Mouse (Mus musculus) hindbrain, embryonic 15.5 days (tissue): ENCODE results near the gene Cdh13. TPM values are rescaled to one million over a fixed set of nuclear protein-coding genes. Genes with fewer than 3 reads are reported as not detected.
"Not testable (repeated sequence)": the region's sequence is repeated elsewhere in the genome, so short reads cannot be mapped to it uniquely, and the experiment has no call there.

Experiments
- ATAC-seq: fragments of 200-750 bp; cut with Nextera tagmentation; 2 replicates; pipeline ENCODE4 v1.8.0; 2017; ENCODE audit warnings: low read depth, moderate number of reproducible peaks, moderate TSS enrichment; ENCODE audit not compliant: low FRiP score
- H3K27ac ChIP-seq: fragments of 300-500 bp; sonication (generic); replicated peaks from 2 replicates; pipeline ENCODE4 v1.5.1; 2015; ENCODE audit warnings: mild to moderate bottlenecking, inconsistent platforms
- H3K27me3 ChIP-seq: fragments of 300-500 bp; sonication (generic); 2 replicates; pipeline ENCODE4 v1.6.1; 2015; ENCODE audit warnings: control low read depth, inconsistent platforms
- H3K36me3 ChIP-seq: fragments of 300-500 bp; sonication (generic); 2 replicates; pipeline ENCODE4 v1.6.1; 2015; ENCODE audit warnings: control low read depth, inconsistent platforms
- H3K4me1 ChIP-seq: fragments of 300-500 bp; sonication (generic); replicated peaks from 2 replicates; pipeline ENCODE4 v1.6.1; 2015; ENCODE audit warnings: control low read depth, inconsistent platforms
- H3K4me2 ChIP-seq: fragments of 300-500 bp; sonication (generic); 2 replicates; pipeline ENCODE4 v1.6.1; 2015; ENCODE audit warnings: moderate library complexity, mild to moderate bottlenecking, inconsistent platforms
- H3K4me3 ChIP-seq: fragments of 300-500 bp; sonication (generic); 2 replicates; pipeline ENCODE4 v1.5.1; 2015; ENCODE audit warnings: mild to moderate bottlenecking, inconsistent platforms
- H3K9ac ChIP-seq: fragments of 300-500 bp; sonication (generic); 2 replicates; pipeline ENCODE4 v1.6.1; 2015; ENCODE audit warnings: inconsistent platforms
- H3K9me3 ChIP-seq: fragments of 300-500 bp; sonication (generic); 2 replicates; pipeline ENCODE4 v1.6.1; 2016; ENCODE audit warnings: control low read depth, inconsistent platforms
- WGBS: fragments of 180-500 bp; shearing (Covaris S2); methylation state at CpG from one replicate; pipeline ENCODE4 v1.1.7; 2015; 5-methylcytosine and 5-hydroxymethylcytosine counted together
- polyA plus RNA-seq: library from polyadenylated mRNA; unstranded; fragments of >200 nt; fragmentation: Nextera tagmentation; extraction: Ambion mirVana; gene quantifications from 2 replicates; pipeline ENCODE4 v1.2.1, GENCODE M21; 2015

Cdh13 gene
- polyA plus RNA-seq, 1 experiment from 2014 or later: 112 TPM

DNA sequence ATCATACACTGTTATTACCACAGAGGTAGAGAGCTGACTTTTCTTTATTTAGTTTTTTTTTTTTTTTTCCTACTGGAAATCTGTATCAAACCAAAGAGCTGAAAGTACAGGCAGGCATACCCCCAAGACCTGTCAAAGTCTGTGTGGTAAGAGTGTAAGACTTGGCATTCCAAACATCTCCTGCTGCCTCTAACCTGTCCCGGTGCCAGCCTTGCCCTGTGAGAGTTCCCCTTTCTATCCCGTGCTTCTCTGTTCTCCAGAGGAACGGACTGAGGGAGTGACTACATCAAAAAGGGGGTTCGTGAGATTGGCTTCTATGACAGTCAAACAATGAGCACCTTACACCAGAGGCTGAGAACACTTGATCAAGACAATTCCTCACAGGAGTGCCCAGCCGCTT, 458.2 kb downstream of the Cdh13 start:
- Histone ChIP-seq H3K27me3 (no peaks in the 10 kb centered on the region), H3K4me1 (no peaks in the 10 kb centered on the region), H3K4me3 (no peak overlapping the region), H3K4me2 (no peak overlapping the region), H3K27ac (no peak overlapping the region), H3K36me3 (no peaks in the 10 kb centered on the region), H3K9ac (no peak overlapping the region), H3K9me3 (no peaks in the 10 kb centered on the region)
- ATAC-seq: no peak
- 68% methylated on average over 5 of the region's 5 CpGs for WGBS

DNA sequence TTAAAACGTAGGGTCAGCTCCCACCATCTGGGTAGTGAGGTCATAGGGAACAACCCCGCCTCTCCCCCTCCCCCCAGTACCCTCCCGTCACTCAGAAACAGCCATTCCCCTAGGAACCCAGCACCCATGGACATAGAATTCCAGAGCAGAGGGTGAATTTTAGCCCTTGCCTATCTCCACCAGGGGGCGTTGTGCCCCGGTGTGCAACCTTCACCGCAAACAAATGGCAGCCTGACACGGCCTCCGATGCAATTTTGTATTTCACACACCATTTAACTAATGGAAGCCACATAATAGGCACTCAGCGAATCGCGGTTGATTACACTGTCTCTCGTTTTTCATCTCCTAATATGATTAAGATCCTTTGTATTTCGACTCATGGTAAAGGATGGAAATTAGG, 461.5 kb downstream of the Cdh13 start:
- Histone ChIP-seq H3K9ac (no peak overlapping the region), H3K9me3 (no peaks in the 10 kb centered on the region), H3K27me3 (no peaks in the 10 kb centered on the region), H3K4me3 (no peak overlapping the region), H3K36me3 (no peaks in the 10 kb centered on the region), H3K4me1 (no peaks in the 10 kb centered on the region), H3K4me2 (no peak overlapping the region), H3K27ac (no peak overlapping the region)
- WGBS: 70% methylated on average over 13 of the region's 13 CpGs
- no peak for ATAC-seq

DNA sequence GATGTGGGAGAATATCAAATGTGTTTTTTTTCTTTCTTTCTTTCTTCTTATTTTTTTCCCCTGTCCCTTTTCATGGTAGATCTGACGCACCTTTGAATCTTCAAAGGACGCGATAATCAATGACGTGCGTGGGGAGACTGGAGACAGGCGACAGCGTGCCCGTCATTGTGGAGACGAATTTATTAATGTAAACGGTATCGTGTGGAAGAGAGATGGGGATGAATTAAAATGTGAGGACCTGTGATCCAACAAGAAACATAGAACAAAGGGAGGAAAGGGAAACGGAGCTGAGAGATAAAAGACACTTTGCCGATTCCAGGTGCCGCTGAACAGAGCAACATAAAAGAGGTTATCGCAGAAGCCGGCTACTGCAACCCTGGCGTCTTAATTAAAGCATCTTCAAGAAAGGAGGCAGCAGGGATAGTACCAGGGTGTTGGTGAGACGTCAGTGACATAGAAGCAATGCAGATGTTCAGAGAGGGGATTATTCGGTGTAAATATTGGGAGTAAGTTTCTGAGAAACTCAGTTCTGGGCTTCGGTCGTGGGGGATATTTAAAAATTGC, 464.6 kb downstream of the Cdh13 start:
- Histone ChIP-seq H3K4me3 (no peak overlapping the region), H3K4me2 (no peak overlapping the region), H3K9me3 (no peaks in the 10 kb centered on the region), H3K27me3 (no peaks in the 10 kb centered on the region), H3K9ac (no peak overlapping the region), H3K4me1 (no peaks in the 10 kb centered on the region), H3K27ac (no peak overlapping the region), H3K36me3 (no peaks in the 10 kb centered on the region)
- ATAC-seq: no peak
- 75% methylated on average over 21 of the region's 21 CpGs for WGBS

DNA sequence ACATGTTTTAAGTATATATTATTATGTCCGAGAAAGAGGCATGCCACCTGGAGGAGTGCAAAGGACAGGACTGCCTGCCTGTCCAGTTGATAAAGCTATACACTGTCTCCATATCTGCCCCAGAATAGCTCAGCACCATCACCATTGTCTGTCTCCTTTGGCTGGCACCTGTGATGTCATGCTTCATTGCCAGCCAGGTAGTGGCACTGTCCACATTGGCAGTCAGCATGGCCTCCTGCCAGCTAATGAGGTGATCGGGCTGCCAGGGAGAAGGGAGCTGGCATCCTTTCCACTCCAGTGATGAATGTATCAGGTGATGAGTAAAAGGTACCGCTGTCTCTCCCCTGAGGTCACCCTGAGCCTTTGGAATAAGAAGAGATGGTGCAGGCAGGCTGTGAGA, 465.7 kb downstream of the Cdh13 start:
- Histone ChIP-seq H3K4me1 (0 out of 2 replicates have a peak, but pooled peaks cover 9% of the 10 kb centered on the region), H3K4me3 (no peak overlapping the region), H3K9me3 (no peaks in the 10 kb centered on the region), H3K27ac (no peak overlapping the region), H3K4me2 (no peak overlapping the region), H3K9ac (no peak overlapping the region), H3K27me3 (no peaks in the 10 kb centered on the region), H3K36me3 (no peaks in the 10 kb centered on the region)
- 85% methylated on average over 3 of the region's 3 CpGs for WGBS
- ATAC-seq: no peak

DNA sequence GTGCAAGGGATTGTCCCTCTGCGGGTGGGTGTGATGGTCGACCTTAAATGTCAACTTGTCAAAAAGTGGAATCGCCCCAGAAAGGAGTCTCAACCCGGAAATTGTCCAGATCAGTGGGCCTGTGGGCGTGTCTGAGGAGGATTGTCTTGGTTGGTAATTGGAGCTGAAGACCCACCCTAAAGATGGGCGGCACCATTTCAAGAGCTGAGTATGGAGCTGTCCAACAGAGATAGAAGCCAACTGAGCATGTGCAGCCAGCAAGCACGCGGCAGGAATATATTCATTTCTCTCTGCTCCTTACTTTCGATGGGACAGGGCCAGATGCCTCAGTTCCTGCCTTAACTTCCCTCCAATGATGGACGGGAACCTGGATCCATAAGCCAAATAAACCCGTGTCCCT, 466.3 kb downstream of the Cdh13 start:
- no peaks in the 10 kb centered on the region for H3K27me3 ChIP-seq
- H3K4me1 ChIP-seq: 0 out of 2 replicates have a peak, but pooled peaks cover 9% of the 10 kb centered on the region
- H3K4me3 ChIP-seq: no peak overlapping the region
- no peak for ATAC-seq
- H3K36me3 ChIP-seq: no peaks in the 10 kb centered on the region
- no peak overlapping the region for H3K9ac ChIP-seq
- H3K27ac ChIP-seq: no peak overlapping the region
- WGBS: 90% methylated on average over 11 of the region's 11 CpGs
- no peak overlapping the region for H3K4me2 ChIP-seq
- no peaks in the 10 kb centered on the region for H3K9me3 ChIP-seq

DNA sequence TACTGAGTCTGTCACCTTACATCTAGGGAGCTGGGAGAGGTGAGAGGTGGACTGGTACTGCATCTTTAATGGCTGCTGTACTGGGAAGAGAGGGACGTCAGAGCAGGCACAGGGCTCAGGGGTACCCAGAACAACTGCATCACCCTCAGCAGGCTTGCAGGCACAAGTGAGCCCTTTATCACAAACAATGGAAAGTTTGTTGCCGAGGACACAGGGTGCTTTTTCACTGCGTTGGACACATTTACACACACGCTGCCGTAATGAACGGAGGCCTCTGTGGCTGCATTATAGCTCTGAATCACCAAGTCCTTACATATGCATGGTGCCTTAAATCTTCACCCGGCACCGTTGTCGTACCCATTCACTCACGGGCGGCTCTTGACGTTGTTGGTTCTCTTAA, 470.2 kb downstream of the Cdh13 start:
- Histone ChIP-seq H3K36me3 (no peaks in the 10 kb centered on the region), H3K4me3 (no peak overlapping the region), H3K9ac (no peak overlapping the region), H3K9me3 (no peaks in the 10 kb centered on the region), H3K4me1 (0 out of 2 replicates have a peak, but pooled peaks cover 9% of the 10 kb centered on the region), H3K27me3 (no peaks in the 10 kb centered on the region), H3K27ac (no peak overlapping the region), H3K4me2 (no peak overlapping the region)
- no peak for ATAC-seq
- 53% methylated on average over 12 of the region's 12 CpGs for WGBS

DNA sequence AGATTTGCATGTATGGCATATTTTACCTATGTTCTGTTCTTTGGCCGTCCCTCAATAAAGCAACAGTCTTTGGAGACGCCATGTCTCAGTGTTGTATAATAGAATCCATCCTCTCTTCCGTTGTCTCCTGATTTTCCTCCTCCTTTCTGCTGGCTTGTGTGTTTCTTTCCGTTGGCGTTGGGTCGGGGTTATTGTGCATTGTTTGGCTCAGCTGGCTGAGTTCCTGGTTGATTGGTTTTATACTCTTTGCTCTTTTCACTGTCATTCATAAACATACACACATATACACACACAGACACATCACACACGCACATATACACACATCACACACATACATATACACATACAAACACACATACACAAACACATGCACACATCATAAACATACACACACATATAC, 470.6 kb downstream of the Cdh13 start:
- H3K4me3 ChIP-seq: no peak overlapping the region
- H3K4me1 ChIP-seq: 0 out of 2 replicates have a peak, but pooled peaks cover 9% of the 10 kb centered on the region
- ATAC-seq: no peak
- H3K36me3 ChIP-seq: no peaks in the 10 kb centered on the region
- WGBS: 48% methylated on average over 7 of the region's 7 CpGs
- no peaks in the 10 kb centered on the region for H3K9me3 ChIP-seq
- no peak overlapping the region for H3K27ac ChIP-seq
- H3K27me3 ChIP-seq: no peaks in the 10 kb centered on the region
- H3K4me2 ChIP-seq: no peak overlapping the region
- no peak overlapping the region for H3K9ac ChIP-seq

DNA sequence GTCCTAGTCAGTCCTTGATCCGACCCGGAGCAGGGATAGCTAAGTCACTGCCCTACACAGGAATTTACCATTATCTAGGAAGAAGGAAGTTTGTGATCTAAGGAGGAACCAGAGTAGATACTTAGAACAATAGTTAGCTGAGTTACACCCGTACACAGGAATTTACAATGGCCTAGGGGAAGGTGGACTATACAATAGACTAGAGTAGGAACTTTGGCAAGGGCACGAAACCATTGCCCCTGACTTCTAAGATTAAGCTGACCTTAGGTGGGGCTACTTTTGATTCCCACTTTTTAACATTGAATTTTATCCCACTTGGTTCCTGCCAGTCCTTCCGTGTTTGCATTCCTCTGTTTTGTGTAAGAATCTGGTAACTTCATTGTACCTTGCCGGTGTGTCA, 494.0 kb downstream of the Cdh13 start:
- H3K4me1 ChIP-seq, H3K36me3 ChIP-seq, ATAC-seq, H3K27ac ChIP-seq, H3K4me2 ChIP-seq, H3K9ac ChIP-seq, H3K9me3 ChIP-seq, H3K4me3 ChIP-seq, H3K27me3 ChIP-seq: not testable (repeated sequence)
- 95% methylated on average over 6 of the region's 6 CpGs for WGBS

DNA sequence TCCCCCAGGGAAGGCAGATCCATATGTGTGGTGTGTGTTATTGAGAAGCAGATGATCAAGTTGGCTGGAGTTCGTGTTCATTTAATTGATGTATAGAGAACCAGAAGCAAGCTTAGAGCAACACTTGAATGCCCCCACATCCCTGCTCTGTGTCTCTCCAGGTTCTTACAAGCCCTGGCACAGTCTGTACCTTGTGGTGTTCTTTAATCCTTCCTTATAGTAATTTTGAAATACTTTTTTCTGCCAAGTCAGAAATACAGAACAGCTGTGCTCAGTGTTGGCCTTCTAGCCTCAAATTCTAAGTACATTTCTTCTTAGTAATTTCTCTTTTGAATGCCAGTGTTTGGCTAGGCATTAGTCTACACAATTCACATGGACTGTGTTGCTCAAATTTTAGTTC, 494.8 kb downstream of the Cdh13 start:
- H3K9ac ChIP-seq: no peak overlapping the region

DNA sequence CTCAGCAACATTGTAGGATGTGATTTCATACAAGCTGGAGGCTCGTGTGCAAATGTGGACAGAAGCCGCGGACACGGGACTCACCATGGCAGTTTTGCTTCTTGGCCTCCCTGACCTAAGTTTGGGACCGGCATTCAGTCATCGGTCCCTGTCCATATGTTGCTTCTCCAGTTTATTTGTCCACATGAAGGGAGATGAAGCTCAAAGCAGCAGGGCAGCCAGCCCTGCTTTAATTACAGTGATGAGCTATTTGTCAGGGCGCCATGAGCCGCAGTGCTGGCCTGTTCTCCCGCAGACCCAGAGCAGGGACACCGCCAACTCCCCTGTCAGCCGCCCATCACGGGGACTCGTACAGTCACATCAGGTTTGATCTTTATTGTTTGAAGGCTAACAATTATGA, 502.1 kb downstream of the Cdh13 start:
- Histone ChIP-seq H3K27ac (no peak overlapping the region), H3K4me3 (no peak overlapping the region), H3K9ac (no peak overlapping the region), H3K36me3 (no peaks in the 10 kb centered on the region), H3K27me3 (no peaks in the 10 kb centered on the region), H3K4me1 (0 out of 2 replicates have a peak, but pooled peaks cover 7% of the 10 kb centered on the region), H3K4me2 (no peak overlapping the region), H3K9me3 (no peaks in the 10 kb centered on the region)
- 60% methylated on average over 13 of the region's 13 CpGs for WGBS
- no peak for ATAC-seq

More for the DNA sequence above, 494.8 kb downstream of the Cdh13 start:
- no peaks in the 10 kb centered on the region for H3K9me3 ChIP-seq
- H3K4me2 ChIP-seq: no peak overlapping the region
- H3K27me3 ChIP-seq: no peaks in the 10 kb centered on the region
- no peaks in the 10 kb centered on the region for H3K4me1 ChIP-seq
- no peak overlapping the region for H3K27ac ChIP-seq
- no peak for ATAC-seq
- WGBS: 78% methylated on average over 1 of the region's 1 CpGs
- H3K36me3 ChIP-seq: no peaks in the 10 kb centered on the region
- no peak overlapping the region for H3K4me3 ChIP-seq

DNA sequence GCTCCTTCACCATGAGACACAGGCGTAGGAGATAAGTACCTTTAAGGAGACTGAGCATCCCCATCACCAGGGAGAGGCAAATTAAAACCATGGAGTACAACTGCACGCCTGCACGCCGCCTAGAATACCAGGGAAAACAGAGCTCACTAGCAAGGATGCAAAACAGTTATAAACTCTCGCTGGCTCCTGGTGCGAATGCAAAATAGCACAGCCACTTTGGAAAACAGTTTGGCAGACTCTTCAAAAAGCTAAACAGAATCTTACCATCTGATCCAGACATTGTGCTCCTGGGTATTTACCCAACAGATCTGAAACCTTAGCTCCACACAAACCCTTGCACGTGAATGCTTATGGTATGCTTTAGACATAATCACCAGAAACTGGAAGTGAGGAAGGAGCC, 506.1 kb downstream of the Cdh13 start:
- Histone ChIP-seq H3K4me2 (no peak overlapping the region), H3K9me3 (no peaks in the 10 kb centered on the region), H3K36me3 (no peaks in the 10 kb centered on the region), H3K27me3 (no peaks in the 10 kb centered on the region), H3K9ac (no peak overlapping the region), H3K4me3 (no peak overlapping the region), H3K27ac (no peak overlapping the region), H3K4me1 (0 out of 2 replicates have a peak, but pooled peaks cover 7% of the 10 kb centered on the region)
- ATAC-seq: no peak
- WGBS: 80% methylated on average over 7 of the region's 7 CpGs

DNA sequence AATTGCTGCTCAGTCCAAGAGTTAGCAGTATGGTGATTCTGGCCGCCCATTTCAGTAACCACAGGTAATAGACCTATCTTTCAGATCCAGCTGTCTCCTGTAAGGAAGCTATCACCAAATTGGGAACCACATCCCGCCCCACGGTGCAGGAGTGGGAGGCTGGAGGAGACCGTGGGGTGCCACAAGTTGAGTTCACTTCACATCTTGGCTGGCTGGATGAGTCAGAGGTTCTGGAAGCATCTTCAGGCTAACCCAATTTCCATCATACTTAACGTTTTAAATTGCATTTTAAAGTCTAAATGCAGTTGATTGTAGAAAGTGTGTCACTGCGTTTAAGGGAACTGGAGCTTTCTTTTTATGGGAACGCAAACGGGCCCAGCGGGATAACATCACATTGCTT, 511.4 kb downstream of the Cdh13 start:
- H3K9ac ChIP-seq: no peak overlapping the region
- no peaks in the 10 kb centered on the region for H3K36me3 ChIP-seq
- no peaks in the 10 kb centered on the region for H3K27me3 ChIP-seq
- no peak overlapping the region for H3K4me2 ChIP-seq
- H3K4me3 ChIP-seq: no peak overlapping the region
- H3K27ac ChIP-seq: no peak overlapping the region
- WGBS: 83% methylated on average over 9 of the region's 9 CpGs
- ATAC-seq: no peak
- no peaks in the 10 kb centered on the region for H3K9me3 ChIP-seq
- H3K4me1 ChIP-seq: peaks cover 4% of the 10 kb centered on the region; the same call in 1 of the 2 replicates

DNA sequence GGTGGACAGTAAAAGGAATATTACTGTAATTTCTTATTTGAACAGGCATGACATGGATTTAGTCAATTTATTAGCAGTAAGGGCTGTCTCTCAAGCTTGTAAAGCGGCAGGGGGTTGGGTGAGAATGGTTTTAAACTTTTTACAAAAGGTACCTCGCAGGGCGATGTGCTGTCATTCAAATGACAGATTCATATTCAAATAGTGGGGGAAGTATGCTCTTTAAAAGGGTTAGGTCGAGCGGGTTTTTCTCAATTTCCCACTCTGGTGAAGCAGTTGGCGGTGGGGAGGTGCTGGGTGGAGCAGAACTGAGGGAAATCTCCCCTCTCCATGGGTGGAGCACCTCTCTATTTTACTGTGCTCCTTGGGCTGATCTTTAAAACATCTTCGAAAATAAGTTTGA, 513.0 kb downstream of the Cdh13 start:
- Histone ChIP-seq H3K4me2 (no peak overlapping the region), H3K27ac (no peak overlapping the region), H3K9me3 (no peaks in the 10 kb centered on the region), H3K4me1 (peaks cover 4% of the 10 kb centered on the region; the same call in 1 of the 2 replicates), H3K27me3 (no peaks in the 10 kb centered on the region), H3K36me3 (no peaks in the 10 kb centered on the region), H3K4me3 (no peak overlapping the region), H3K9ac (no peak overlapping the region)
- 53% methylated on average over 7 of the region's 7 CpGs for whole genome bisulfite sequencing
- no peak for ATAC-seq
